Comparison of ENCODE assay signal across 10 mouse cellular contexts in the genomic region with DNA sequence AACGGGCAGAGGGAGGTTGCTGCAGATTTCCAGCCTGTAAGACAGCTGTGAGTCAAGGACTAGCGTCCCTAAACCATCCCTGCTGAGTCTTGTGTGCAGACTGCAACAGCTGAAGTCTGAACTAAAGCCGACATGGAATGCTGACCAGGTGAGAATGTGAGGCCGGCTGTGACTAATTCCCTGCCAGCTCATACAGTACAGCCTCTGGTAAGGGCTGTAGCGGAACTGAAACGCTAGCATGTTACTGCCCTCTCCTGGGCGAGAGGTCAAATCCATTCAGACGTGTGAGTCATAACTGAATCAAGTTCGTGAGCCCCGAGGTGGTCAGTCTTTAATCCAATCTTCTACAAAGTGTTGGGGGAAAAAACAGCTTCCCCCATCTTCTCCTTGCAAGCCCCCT. TPM values are rescaled to one million over a fixed set of nuclear protein-coding genes. Genes with fewer than 3 reads are reported as not detected.
A peak's percentile ranks its signal among the peaks of the same experiment; 100 is the strongest.
DNase-seq lines count a peak whose midpoint lies in the region; ATAC-seq lines count a peak whose summit lies in the region.
"Had no signal": no experiment of that assay in that cellular context is flagged by ENCODE, and none has a peak within 500 bp of the region (broad histone marks: within the 10 kb centered on the region; RNA-seq: fewer than 3 reads in every experiment).

No protein-coding gene starts in this region.

- H3K9me3 ChIP-seq in heart, embryonic 12.5 days (replicated peaks), result no peaks in the 10 kb centered on the region
- no peaks in the 10 kb centered on the region for H3K9me3 ChIP-seq in limb, embryonic 12.5 days
- no peaks in the 10 kb centered on the region for H3K9me3 ChIP-seq in neural tube, embryonic 13.5 days

- H3K9ac ChIP-seq in heart, embryonic 12.5 days, result no peak overlapping the region
- H3K9ac ChIP-seq in limb, embryonic 12.5 days (replicated peaks), result no peak overlapping the region
- no peak overlapping the region for H3K9ac ChIP-seq in neural tube, embryonic 13.5 days

- H3K4me3 ChIP-seq in heart, embryonic 12.5 days, result no peak overlapping the region
- H3K4me3 ChIP-seq in limb, embryonic 12.5 days (replicated peaks), result no peak overlapping the region
- H3K4me3 ChIP-seq in neural tube, embryonic 13.5 days, result no peak overlapping the region

- H3K4me1 ChIP-seq in heart, embryonic 12.5 days (replicated peaks), result no peaks in the 10 kb centered on the region
- H3K4me1 ChIP-seq in limb, embryonic 12.5 days (replicated peaks), result no peaks in the 10 kb centered on the region; the same call in 1 of the 2 replicates
- peaks cover 5% of the 10 kb centered on the region for H3K4me1 ChIP-seq in neural tube, embryonic 13.5 days (replicated peaks)

- H3K27ac ChIP-seq in heart, embryonic 12.5 days (ENCODE audit: poor library complexity, severe bottlenecking), result no peak overlapping the region
- H3K27ac ChIP-seq in limb, embryonic 12.5 days, result no peak overlapping the region
- no peak overlapping the region for H3K27ac ChIP-seq in neural tube, embryonic 13.5 days (replicated peaks)

- no peaks in the 10 kb centered on the region for H3K27me3 ChIP-seq in heart, embryonic 12.5 days (replicated peaks)
- H3K27me3 ChIP-seq in limb, embryonic 12.5 days, result no peaks in the 10 kb centered on the region
- no peaks in the 10 kb centered on the region for H3K27me3 ChIP-seq in neural tube, embryonic 13.5 days

- no peak for ATAC-seq in heart, embryonic 12.5 days (ENCODE audit: insufficient number of reproducible peaks, low FRiP score)
- peak; percentile 86 for ATAC-seq in limb, embryonic 12.5 days (ENCODE audit: insufficient number of reproducible peaks, insufficient read depth, low FRiP score, low TSS enrichment, low read depth)
- ATAC-seq in neural tube, embryonic 13.5 days (ENCODE audit: low read depth), result peak; percentile 67
- ATAC-seq in erythroid progenitor cell, adult 5-6 weeks (replicated peaks; ENCODE audit: low FRiP score, poor library complexity, severe bottlenecking), result no peak

- no peak overlapping the region for H3K4me2 ChIP-seq in heart, embryonic 12.5 days
- H3K4me2 ChIP-seq in limb, embryonic 12.5 days, result no peak overlapping the region
- H3K4me2 ChIP-seq in neural tube, embryonic 13.5 days, result no peak overlapping the region

- WGBS in heart, embryonic 12.5 days, result 28% methylated on average over 10 of the region's 10 CpGs
- 20% methylated on average over 10 of the region's 10 CpGs for WGBS in limb, embryonic 12.5 days
- WGBS in neural tube, embryonic 13.5 days, result 41% methylated on average over 10 of the region's 10 CpGs

- peak; percentile 12 to 17 for DNase-seq in heart, postnatal 14 days
- peak; percentile 18 for DNase-seq in cerebellum, adult 9-10 months
- DNase-seq in forelimb bud, embryonic 11.5 days (ENCODE audit: low read depth, low spot score), result peak; percentile 65
- DNase-seq in frontal cortex, postnatal 10 days (ENCODE audit: low spot score in 2 of 2), result no peak

- intact Hi-C loops in heart, postnatal 14 days (cut with DNase I), result loop anchor here (5.0 kb wide), 1 partner anchor 223 kb away; no protein-coding TSS in a partner anchor

- H3K36me3 ChIP-seq in heart, embryonic 12.5 days, result no peaks in the 10 kb centered on the region
- H3K36me3 ChIP-seq in limb, embryonic 12.5 days, result no peaks in the 10 kb centered on the region
- no peaks in the 10 kb centered on the region for H3K36me3 ChIP-seq in neural tube, embryonic 13.5 days

RNA-seq across cellular contexts. Expression of a gene that starts 42.9 kb away (rescaled TPM):
- under 1 TPM in 1 of 2 experiments, not detected in 1; 0.02 TPM for total RNA-seq in heart, postnatal 14 days (2021)
- polyA plus RNA-seq in heart, embryonic 12.5 days (2016; fragmentation: Nextera tagmentation; extraction: Ambion mirVana), result 0.12 and 0.20 TPM in 2 replicates
- polyA plus RNA-seq in limb, embryonic 12.5 days (2016; fragmentation: Nextera tagmentation; extraction: Ambion mirVana), result 0.97 and 1.8 TPM in 2 replicates
- 27.8 and 32.6 TPM in 2 replicates for polyA plus RNA-seq in neural tube, embryonic 13.5 days (2015; fragmentation: Nextera tagmentation; extraction: Ambion mirVana)
- not detected in 2 replicates for total RNA-seq in erythroid progenitor cell, adult 5-6 weeks (2015; ENCODE audit: low replicate concordance)
- not detected in 2 replicates for total RNA-seq in erythroid progenitor cell, adult 5-6 weeks (2017; ENCODE audit: low replicate concordance)
- total RNA-seq: hematopoietic stem cell, adult 5-6 weeks; MEL had no signal

Comparison
In these comparisons a context has a peak if more than half of its experiments do, and no peak if none do; other contexts are left out.
1. DNase-seq: peak in heart, postnatal 14 days (2 of 2), cerebellum, adult 9-10 months (single experiment) and forelimb bud, embryonic 11.5 days (single experiment); none in frontal cortex, postnatal 10 days (0 of 2).
2. ATAC-seq: peak in limb, embryonic 12.5 days (single experiment) and neural tube, embryonic 13.5 days (single experiment); none in heart, embryonic 12.5 days (single experiment) and erythroid progenitor cell, adult 5-6 weeks (single experiment).
3. RNA of a gene that starts 42.9 kb away (polyA plus RNA-seq): 27.8 to 32.6 TPM in neural tube, embryonic 13.5 days; 0.97 to 1.8 TPM in limb, embryonic 12.5 days and 0.12 to 0.20 TPM in heart, embryonic 12.5 days; every median in the first group is over 10 times any median in the second.